Mouse (Mus musculus) spleen, adult 18-20 months (tissue): ENCODE data around the gene Clpx.

ENCODE experiments used
- DNase-seq, 2 experiments: peaks; one replicate each; pipeline ENCODE4 v3.0.0; 2022; ENCODE audit warnings: mixed read lengths in 2 of 2

Clpx gene

GRCm38 (mm10) chr9:65347112-65347850 lies 53.2 kb downstream of the Clpx start:
- DNase-seq, result no peak

GRCm38 (mm10) chr9:65353251-65353650 lies 59.2 kb downstream of the Clpx start:
- no peak for DNase-seq

GRCm38 (mm10) chr9:65356561-65356960 lies 62.5 kb downstream of the Clpx start:
- DNase-seq, result no peak

- no peak for DNase-seq
Measured at GRCm38 (mm10) chr9:65356971-65357370, 62.9 kb downstream of the Clpx start.

GRCm38 (mm10) chr9:65358956-65359480 lies 65.0 kb downstream of the Clpx start:
- no peak for DNase-seq

- no peak for DNase-seq
Measured at GRCm38 (mm10) chr9:65360641-65361448, 66.8 kb downstream of the Clpx start, which contains the start of gene Ubap1l. TSS of gene Ubap1l (plus strand) at chr9:65361041.

- DNase-seq, result no peak
Measured at GRCm38 (mm10) chr9:65363684-65364083, 69.6 kb downstream of the Clpx start.

GRCm38 (mm10) chr9:65365721-65366120 lies 71.7 kb downstream of the Clpx start:
- no peak for DNase-seq

GRCm38 (mm10) chr9:65371756-65372155 lies 77.7 kb downstream of the Clpx start:
- no peak for DNase-seq

- DNase-seq, result peak in 1 of 2 experiments; percentile 16
Measured at GRCm38 (mm10) chr9:65372449-65372848, 78.4 kb downstream of the Clpx start.

GRCm38 (mm10) chr9:65374468-65375162 lies 80.6 kb downstream of the Clpx start:
- DNase-seq, result no peak

- DNase-seq, result no peak
Measured at GRCm38 (mm10) chr9:65375163-65375934, 81.3 kb downstream of the Clpx start.
